Comparison of ENCODE assay signal across 8 mouse cellular contexts in genomic region chr6:145047445-145047857, GRCm38 (mm10). TPM values are rescaled to one million over a fixed set of nuclear protein-coding genes. Genes with fewer than 3 reads are reported as not detected.
DNase-seq lines count a peak whose midpoint lies in the region; ATAC-seq and TF ChIP-seq lines count a peak whose summit lies in the region.

No protein-coding gene starts in this region.

- peak overlapping the region; percentile 62 for H3K4me3 ChIP-seq in midbrain, postnatal 0 days (ENCODE audit: low read depth, low read length)

- H3K36me3 ChIP-seq in midbrain, postnatal 0 days (ENCODE audit: insufficient read depth, low read length) = peaks cover 3% of the 10 kb centered on the region; the same call in 1 of the 2 replicates

- peak overlapping the region; percentile 82 for H3K9ac ChIP-seq in midbrain, postnatal 0 days (replicated peaks; ENCODE audit: low read length, poor library complexity, severe bottlenecking)

- peak overlapping the region; percentile 77 for H3K27ac ChIP-seq in midbrain, postnatal 0 days (ENCODE audit: low read depth, low read length)

- ATAC-seq in midbrain, postnatal 0 days (ENCODE audit: low FRiP score) = peak; percentile 75

- no peaks in the 10 kb centered on the region for H3K27me3 ChIP-seq in midbrain, postnatal 0 days (ENCODE audit: insufficient read depth, low read length)

- WGBS in midbrain, postnatal 0 days = 0% methylated on average over 15 of the region's 15 CpGs

- peak; percentile 88 for DNase-seq in R1 (ENCODE audit: low read depth, low spot score)
- peak; percentile 22 for DNase-seq in cerebellum, adult 9-10 months
- peak; percentile 51 to 55 for DNase-seq in frontal cortex, postnatal 10 days (ENCODE audit: low spot score in 2 of 2)
- DNase-seq in layer of hippocampus, postnatal 14 days (ENCODE audit: low spot score in 2 of 2) = peak; percentile 61 to 68
- peak; percentile 86 for DNase-seq in midbrain, postnatal 0 days (ENCODE audit: low spot score)
- no peak for DNase-seq in gastrocnemius, postnatal 25 days
- DNase-seq in spleen, adult 18-20 months = no peak
- DNase-seq in testis, postnatal 14 days (ENCODE audit: low spot score) = no peak

- peaks cover 4% of the 10 kb centered on the region; the same call in 1 of the 2 replicates for H3K4me1 ChIP-seq in midbrain, postnatal 0 days (ENCODE audit: insufficient read depth, low read length)

- H3K9me3 ChIP-seq in midbrain, postnatal 0 days (ENCODE audit: low read length) = no peaks in the 10 kb centered on the region

- TF ChIP-seq CTCF in midbrain, postnatal 0 days (IDR thresholded peaks at IDR 0.05) = no peak

- H3K4me2 ChIP-seq in midbrain, postnatal 0 days (ENCODE audit: low read depth, low read length, poor library complexity, severe bottlenecking) = peak overlapping the region; percentile 83

RNA-seq across cellular contexts. Expression of gene Bcat1, which starts 28.5 kb away (rescaled TPM):
- total RNA-seq in layer of hippocampus, postnatal 14 days (2021) = 10 to 100 TPM; 88.1 to 88.7 TPM
- 94.2 and 96.8 TPM in 2 replicates for total RNA-seq in midbrain, postnatal 0 days (2014; rRNA removed)
- 57.0 and 63.5 TPM in 2 replicates for polyA plus RNA-seq in midbrain, postnatal 0 days (2015; fragmentation: Nextera tagmentation; extraction: Ambion mirVana)
- 1 to 10 TPM; 3.4 to 3.7 TPM for total RNA-seq in gastrocnemius, postnatal 25 days (2021)

Comparison
In these comparisons a context has a peak if more than half of its experiments do, and no peak if none do; other contexts are left out.
1. DNase-seq: peak in R1 (single experiment), cerebellum, adult 9-10 months (single experiment), frontal cortex, postnatal 10 days (2 of 2), layer of hippocampus, postnatal 14 days (2 of 2) and midbrain, postnatal 0 days (single experiment); none in gastrocnemius, postnatal 25 days (single experiment), spleen, adult 18-20 months (0 of 2) and testis, postnatal 14 days (single experiment).
2. RNA of gene Bcat1, which starts 28.5 kb away (total RNA-seq): 94.2 to 96.8 TPM in midbrain, postnatal 0 days and 88.1 to 88.7 TPM in layer of hippocampus, postnatal 14 days; 3.4 to 3.7 TPM in gastrocnemius, postnatal 25 days; every median in the first group is over 10 times any median in the second.